Mouse (Mus musculus): Measurements from ENCODE around the gene Otud7a.

- no peak for TF ChIP-seq CTCF (IDR thresholded peaks at IDR 0.05; ENCODE audit: low read depth)
- TF ChIP-seq EP300 (IDR thresholded peaks at IDR 0.05; ENCODE audit: low read depth) = no peak
Observed at GRCm38 (mm10) chr7:63743116-63743515, 298.6 kb downstream of the Otud7a start.
